Mouse (Mus musculus): Measurements from ENCODE around the gene Ralgapa2.

Gene Ralgapa2

DNA sequence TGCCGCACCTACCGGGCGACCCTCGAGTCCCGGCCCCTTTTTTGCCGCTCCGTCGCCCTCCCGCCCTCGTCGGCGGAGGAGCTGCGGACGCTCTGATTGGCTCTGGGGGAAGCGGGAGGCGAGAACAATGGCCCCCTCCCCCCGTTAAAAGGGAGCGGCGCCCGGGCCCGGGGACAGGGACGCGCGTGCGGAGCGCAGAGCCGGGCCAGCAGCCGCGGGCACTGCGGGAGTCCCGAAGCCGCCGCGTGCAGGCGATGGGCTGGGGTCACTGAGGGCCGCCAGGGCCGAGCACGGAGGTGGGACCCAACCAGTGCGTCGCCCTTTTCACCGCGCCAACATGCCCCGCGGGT is 290.2 kb downstream of the Ralgapa2 start:
- no peak for DNase-seq (ENCODE audit: low spot score in 2 of 2)

DNA sequence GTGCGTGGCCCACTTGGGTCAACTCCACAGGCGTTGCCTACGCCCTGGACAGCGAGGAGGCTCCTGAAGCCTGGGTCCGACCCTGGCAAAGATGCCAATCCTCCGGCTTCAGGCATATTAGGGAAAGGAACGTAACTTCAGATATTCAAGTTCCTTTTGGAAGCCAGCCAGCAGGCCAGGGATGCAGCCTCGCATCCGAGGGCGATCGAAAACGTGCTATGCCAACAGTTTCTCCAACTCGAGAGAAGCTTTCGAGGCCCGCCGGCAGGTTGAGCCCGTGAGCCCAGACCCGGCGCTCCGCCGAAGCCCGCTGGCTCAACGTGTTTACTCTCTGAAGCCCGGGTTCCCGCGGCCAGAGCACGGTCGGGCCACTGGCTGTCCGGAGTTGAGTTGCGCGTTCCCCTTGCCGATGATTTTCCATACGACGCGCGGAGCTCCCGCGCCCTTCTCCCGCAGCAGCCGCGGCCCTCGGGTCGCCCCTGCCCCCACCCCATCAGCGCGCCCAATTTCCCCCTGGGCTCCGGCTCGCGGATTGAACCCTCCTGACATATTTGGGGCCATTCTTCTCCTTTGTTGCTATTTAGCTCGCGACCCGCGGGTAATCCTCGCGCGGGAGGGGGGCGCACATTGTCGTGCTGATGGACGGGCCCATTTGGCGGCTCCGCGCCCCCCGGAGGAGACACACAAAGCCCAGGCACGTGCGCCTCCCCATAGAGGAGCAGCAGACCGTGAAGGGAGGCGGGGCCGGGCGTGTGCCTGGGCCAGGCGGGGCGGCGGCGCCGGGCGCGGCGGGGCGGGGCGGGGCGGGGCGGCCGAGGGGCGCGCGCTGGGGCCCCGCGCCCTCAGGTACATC is 290.8 kb downstream of the Ralgapa2 start, which contains the start of gene Insm1:
Insm1 (plus strand) TSS at position 846 of the 853 bp plus-strand sequence.
- DNase-seq (ENCODE audit: low spot score in 2 of 2), result peak in 1 of 2 experiments; percentile 28

DNA sequence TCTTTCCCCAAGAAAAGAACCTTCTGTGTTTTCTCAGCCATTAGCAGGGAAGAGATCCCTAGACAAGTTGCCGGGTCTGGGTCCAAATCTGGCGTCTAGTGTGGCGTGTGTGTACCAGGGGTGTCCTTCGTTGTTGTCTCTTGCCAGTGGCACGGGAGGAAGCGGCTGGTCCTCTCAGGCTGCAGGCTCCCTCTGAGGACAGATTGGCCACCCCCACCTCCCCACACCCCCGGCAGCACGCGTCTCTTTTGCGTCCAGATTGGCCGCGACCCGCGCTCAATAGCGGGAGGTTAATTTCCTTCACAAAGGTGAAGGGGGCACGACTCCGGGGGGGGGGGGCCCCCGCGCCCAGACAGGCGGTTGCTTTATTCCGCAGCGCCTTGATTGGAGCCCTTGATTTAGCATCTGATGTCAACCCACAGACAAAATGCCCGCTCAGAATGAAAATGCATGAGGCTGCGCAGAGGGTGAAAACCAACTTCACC is 291.5 kb downstream of the Ralgapa2 start:
- DNase-seq (ENCODE audit: low spot score in 2 of 2), result no peak

DNA sequence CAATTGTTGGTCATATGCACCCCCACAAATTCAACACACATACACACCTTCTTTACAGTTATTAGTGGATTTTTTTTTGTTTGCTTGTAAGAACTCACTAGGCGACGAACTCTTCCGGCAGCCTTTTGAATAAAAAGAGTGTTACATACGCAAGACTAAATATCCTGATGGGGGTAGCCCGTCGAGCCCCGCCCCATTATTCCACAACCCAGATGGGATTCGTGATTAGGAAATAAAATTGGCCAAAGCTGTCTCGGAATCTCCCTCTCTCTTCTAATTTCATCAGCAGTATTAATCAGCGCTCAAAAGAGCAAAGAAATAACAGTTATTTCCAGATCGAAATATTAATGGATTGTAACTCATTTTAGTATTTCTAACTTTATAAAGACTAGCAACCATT is 292.4 kb downstream of the Ralgapa2 start:
- no peak for DNase-seq (ENCODE audit: low spot score in 2 of 2)

DNA sequence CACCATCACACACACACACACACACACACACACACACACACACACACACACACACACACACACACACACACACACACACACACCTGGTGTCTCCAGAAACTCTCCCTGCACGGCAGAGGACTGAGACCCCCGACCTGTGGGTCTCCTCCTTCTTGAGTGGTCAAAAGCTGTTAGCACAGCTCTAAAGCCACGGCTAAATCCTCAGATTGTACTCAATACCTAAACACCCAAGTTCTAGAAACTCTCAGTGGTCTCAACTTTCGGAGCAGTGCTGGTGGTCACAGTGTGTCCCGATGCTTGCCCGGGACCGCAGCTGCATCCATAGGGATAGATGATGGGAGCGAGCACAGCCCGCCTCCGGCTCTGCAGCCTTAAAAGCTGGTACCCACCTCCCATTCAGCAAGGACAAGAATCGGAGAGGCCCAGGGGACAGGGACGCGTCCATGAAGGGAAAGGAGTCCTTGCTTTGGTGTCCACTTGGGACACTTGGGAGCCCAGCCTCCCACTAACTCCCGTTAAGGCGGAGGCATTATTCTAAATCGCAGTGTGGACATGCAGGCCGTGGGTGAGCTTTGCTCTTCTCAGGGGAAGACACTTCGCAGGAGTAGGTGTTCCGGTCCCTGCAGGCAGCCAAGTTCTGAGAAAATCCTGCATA is 293.1 kb downstream of the Ralgapa2 start:
- no peak for DNase-seq (ENCODE audit: low spot score in 2 of 2)

DNA sequence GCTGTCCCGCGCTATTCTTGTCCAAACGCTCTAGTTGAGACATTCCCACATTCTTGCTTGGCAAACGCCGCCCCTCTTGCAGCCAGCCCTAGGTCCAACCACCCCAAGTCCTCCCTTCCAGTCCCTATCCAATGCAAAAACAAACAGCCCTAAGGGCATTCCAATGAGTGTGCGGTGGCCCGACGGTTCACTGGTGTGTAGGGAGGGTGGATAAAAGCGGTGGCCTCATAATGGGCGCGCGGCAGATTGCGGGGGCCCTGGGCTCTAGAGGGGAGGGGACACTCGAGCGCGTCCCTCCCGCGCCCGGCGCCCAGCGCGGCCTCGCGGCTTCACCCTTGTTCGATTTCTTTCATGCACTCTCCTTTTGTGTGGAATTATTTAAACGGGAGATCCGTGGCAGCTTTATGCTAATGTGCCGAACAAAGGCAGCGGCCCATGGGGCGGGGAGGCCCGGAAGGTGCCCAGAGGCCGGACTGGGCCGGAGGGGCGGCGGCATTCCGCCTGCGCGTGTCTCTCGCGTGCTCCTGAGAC is 293.9 kb downstream of the Ralgapa2 start:
- DNase-seq (ENCODE audit: low spot score in 2 of 2), result peak in 1 of 2 experiments; percentile 12

DNA sequence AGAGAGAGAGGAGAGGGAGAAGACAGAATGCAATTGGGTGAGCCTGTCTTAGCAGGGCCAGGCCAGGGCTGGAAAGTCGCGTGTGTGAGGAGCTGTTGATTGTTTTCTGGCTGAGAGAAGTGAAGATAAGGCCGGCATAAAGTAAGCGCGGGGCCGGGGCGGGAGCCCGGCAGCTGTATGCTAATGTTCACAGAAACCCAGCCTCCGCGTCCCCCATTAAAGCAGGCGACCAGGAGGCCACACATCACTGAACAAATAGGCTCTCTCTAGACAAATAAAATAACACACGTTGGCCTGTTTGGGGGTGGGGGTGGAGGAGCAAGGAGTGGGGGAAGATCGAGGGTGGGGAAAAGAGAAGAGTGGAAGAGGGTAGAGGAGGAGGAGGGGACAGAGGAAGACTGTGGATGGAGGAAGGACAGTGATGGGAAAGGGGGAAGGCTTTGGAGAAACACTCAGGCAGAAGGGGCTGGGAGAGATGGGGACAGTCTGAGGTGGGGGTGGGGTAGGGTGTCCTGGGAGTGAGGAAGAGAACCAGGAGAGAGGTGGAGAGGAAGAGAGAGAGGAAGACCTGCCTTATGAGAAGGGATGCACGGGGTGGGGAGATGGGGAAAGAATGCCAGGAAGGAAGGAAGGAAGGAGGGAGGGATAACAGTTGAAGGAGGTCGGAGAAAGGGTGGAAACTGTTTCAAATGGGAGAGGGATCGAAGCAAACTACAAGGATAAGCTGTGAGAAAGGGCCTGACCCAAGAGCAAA is 294.7 kb downstream of the Ralgapa2 start:
- no peak for DNase-seq (ENCODE audit: low spot score in 2 of 2)

DNA sequence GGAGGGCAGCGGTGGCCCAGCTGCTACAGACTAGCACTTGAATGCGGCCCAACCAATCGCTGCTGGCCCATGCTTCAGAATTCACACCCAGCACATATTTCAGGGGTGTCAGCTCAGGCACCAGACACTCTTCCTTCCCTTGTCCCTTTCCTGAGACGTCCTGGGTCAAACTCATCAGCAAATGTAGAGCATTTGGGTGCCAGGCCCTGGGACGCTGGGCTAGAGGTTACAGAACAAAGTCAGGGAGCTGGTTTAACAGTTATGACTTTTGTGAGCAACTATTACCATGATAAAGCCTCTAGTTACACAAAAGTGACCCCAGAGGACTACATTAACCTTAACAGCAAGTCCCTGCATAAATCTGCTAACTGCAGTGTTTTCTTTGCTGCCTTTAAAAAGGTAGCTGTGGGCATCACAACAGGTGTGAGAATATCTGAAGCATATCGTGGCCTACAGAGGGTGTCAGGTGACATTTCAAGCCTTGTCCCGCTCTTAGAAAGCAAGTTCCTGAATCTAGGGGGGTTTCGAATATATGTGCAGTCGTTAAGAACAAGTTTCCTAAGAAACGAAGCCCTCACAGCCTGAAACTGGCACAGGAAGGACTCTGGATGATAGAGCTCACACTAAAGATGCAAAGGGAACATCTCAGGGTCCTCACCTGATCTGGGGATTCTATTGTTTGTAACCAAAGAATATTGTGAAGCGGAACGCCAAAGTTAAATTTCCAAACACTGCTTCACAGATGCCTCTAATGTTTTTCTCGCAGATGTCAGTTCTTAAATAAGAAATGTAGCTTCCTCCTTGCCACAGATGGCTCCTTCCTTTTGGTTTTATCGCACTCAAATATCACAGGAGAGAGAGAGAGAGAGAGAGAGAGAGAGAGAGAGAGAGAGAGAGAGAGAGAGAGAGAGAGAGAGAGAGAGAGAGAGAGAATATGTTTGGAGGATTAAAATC is 295.8 kb downstream of the Ralgapa2 start:
- DNase-seq (ENCODE audit: low spot score in 2 of 2), result no peak

DNA sequence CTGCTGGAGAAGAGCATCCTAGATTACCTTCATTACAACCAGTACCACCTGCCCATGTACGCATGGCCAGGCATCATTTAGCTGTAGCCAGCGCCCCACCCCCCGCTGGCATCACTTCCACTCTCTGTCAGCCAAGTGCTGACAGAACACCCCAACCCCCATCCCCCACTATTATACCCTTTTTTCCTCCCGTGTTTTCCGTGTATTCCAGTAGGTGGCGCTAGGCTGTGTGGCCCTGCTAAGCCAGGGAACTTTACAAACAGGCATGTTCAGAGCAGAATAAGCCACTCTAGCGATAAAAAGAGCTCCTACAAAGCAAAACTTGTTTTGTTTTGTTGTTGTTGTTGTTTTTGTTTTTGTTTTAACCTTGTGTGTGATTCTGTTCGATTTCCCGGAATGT is 297.4 kb downstream of the Ralgapa2 start:
- DNase-seq (ENCODE audit: low spot score in 2 of 2), result no peak

DNA sequence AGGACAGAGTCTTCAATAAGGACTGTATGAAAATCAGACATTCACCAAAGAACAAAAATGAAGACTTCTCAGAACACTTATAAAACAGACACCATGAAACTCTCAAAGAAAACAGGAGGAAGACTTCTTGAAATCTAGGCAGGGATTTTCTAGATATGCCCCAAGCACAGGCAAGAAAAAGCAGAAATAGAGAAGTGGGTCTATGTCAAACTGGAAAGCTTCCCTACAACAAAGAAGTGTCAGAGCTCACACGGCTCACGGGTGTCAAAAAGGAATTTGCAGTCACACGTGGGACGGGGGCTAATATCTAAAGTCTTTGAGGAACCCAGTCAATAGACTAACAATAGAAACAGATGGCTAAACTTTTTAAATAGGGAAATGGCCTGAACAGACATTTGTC is 301.2 kb downstream of the Ralgapa2 start:
- DNase-seq (ENCODE audit: low spot score in 2 of 2), result no peak

DNA sequence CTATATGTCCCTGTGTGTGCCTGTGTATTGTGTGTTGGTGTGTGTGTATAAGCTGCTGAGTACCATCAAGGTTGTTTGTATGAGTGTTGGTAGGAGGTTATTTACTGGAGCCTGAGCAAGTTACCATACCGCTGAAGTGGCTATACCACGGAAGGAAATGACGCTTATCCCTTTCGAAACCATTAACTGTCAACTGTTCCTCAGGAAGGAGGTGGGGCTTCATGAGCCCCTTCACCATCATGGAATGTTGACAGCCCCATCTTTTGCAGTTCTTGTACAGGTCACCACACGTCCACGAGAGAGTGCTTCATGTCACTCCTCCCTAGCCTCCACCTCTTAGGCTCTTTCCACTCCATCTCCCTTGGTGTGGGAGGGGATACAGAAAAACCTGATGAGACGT is 314.2 kb downstream of the Ralgapa2 start:
- no peak for DNase-seq (ENCODE audit: low spot score in 2 of 2)

DNA sequence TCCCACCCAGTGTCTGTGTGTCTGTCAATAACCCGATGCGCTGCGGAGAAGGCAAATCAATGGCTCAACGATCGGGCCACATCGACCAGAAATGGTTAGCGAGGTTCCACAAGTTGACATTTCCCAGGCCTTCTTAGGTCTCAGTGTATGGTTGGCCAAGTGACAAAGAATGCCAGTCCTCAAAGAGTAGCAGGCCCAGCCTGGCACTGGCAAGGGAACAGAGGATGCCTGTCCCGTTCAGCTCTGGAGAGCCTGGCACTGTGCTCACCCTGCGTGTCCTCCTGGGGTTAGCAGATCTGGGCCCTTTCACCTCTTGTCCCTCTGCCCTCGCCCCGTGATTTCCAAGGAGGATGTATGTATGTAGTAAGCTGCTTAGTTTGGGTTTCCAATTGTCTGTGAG is 316.0 kb downstream of the Ralgapa2 start:
- no peak for DNase-seq (ENCODE audit: low spot score in 2 of 2)
